Mouse (Mus musculus): ENCODE data around the gene Gse1. TPM values are rescaled to one million over a fixed set of nuclear protein-coding genes. Genes with fewer than 3 reads are reported as not detected.
A peak's percentile ranks its signal among the peaks of the same experiment; 100 is the strongest.

Gene Gse1
- polyA plus RNA-seq, 1 experiment from 2014 or later = 10.6 TPM

DNA sequence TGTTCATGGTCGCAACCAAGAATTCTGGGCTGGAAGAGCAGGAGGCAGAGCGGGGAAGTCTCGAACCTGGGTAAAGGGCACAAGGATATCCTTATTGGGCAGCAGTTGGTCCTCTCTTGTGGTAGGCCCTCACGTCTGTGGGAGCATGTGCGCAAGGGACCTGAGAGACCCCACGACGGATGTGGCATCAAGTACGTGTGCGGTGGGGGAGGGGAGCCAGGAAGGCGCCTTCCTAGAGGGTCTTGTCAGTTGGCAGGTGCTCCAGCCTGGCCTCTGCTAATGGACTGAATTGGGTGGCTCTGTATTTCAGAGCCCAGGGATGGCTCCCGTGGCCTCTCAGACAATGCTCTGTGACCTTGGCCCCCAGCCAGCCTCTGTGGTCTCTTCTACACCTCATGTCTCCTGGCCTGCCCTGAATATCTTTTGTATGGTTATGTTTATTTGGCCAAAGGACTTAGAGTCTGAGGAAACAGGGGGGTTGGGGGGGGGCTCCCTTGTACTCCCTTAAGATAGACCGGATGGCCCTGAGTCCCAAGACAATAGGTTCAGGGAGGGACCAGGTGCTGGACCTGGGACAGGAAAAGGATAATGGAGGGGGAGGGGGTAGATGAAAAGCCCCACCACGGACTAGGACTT, 245.6 kb downstream of the Gse1 start:
- Histone ChIP-seq H3K27me3 (0 out of 2 replicates have a peak, but pooled peaks cover 3% of the 10 kb centered on the region), H3K4me1 (peaks cover 51% of the 10 kb centered on the region), H3K27ac (no peak overlapping the region), H3K4me3 (no peak overlapping the region), H3K9me3 (no peaks in the 10 kb centered on the region), H3K9ac (no peak overlapping the region), H3K4me2 (replicated peaks) (no peak overlapping the region), H3K36me3 (no peaks in the 10 kb centered on the region)
- no peak for ATAC-seq (ENCODE audit: insufficient number of reproducible peaks, insufficient read depth, low FRiP score, low TSS enrichment)
- WGBS = 88% methylated on average over 13 of the region's 13 CpGs

DNA sequence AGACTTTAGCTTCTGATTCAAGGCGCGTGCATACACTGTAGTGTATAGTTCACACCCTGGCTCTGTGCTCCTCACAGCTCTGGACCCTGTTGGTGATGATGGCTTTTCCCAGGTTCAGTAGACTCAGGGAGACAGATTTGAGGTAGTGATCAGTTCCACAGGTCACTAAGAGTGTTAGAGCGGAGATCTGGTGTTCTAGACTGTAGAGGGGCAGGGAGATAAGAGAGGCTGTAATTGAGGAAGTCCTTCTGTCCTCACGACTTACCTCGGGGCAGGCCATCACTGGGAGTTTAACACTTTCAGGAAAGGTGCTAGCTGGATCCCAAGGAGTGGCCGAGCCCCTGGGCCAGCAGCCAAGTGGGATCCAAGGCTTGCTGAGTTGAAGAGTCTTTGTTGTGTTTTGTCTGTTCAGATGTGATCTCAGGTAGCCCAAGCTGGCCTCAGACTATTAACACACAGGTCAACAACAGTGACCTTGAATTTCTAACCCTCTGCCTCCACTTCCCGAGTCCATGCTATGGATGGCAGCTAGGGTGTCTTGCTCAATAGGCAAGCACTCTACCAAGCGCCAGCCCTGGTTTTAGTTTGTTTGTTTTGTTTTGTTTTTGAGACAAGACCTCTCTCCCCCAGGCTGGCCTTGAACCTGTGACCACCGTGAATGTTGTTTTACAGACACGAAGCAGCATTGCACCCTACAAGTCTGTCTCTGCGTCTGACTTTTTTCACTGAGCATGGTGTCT, 246.4 kb downstream of the Gse1 start:
- 0 out of 2 replicates have a peak, but pooled peaks cover 3% of the 10 kb centered on the region for H3K27me3 ChIP-seq
- WGBS = 72% methylated on average over 11 of the region's 11 CpGs
- H3K4me3 ChIP-seq = no peak overlapping the region
- no peaks in the 10 kb centered on the region for H3K9me3 ChIP-seq
- no peak for ATAC-seq (ENCODE audit: insufficient number of reproducible peaks, insufficient read depth, low FRiP score, low TSS enrichment)
- H3K4me1 ChIP-seq = peaks cover 51% of the 10 kb centered on the region
- H3K36me3 ChIP-seq = no peaks in the 10 kb centered on the region
- H3K9ac ChIP-seq = no peak overlapping the region
- H3K4me2 ChIP-seq (replicated peaks) = no peak overlapping the region
- no peak overlapping the region for H3K27ac ChIP-seq

- 71% methylated on average over 10 of the region's 10 CpGs for WGBS
- H3K4me1 ChIP-seq = peaks cover 51% of the 10 kb centered on the region
- H3K27me3 ChIP-seq = 0 out of 2 replicates have a peak, but pooled peaks cover 3% of the 10 kb centered on the region
- no peak overlapping the region for H3K4me3 ChIP-seq
- H3K9me3 ChIP-seq = no peaks in the 10 kb centered on the region
- no peaks in the 10 kb centered on the region for H3K36me3 ChIP-seq
- H3K27ac ChIP-seq = no peak overlapping the region
- H3K9ac ChIP-seq = no peak overlapping the region
- no peak overlapping the region for H3K4me2 ChIP-seq (replicated peaks)
- ATAC-seq (ENCODE audit: insufficient number of reproducible peaks, insufficient read depth, low FRiP score, low TSS enrichment) = no peak
These were observed 247.4 kb downstream of the Gse1 start for GRCm38 (mm10) chr8:120475462-120476201.

GRCm38 (mm10) chr8:120476711-120477575, 248.7 kb downstream of the Gse1 start:
- no peak for ATAC-seq (ENCODE audit: insufficient number of reproducible peaks, insufficient read depth, low FRiP score, low TSS enrichment)
- H3K4me2 ChIP-seq (replicated peaks) = no peak overlapping the region
- H3K27ac ChIP-seq = no peak overlapping the region; the same call in 1 of the 2 replicates

GRCm38 (mm10) chr8:120478754-120479153, 250.5 kb downstream of the Gse1 start:
- no peaks in the 10 kb centered on the region for H3K9me3 ChIP-seq
- H3K27me3 ChIP-seq = no peaks in the 10 kb centered on the region
- H3K27ac ChIP-seq = no peak overlapping the region
- H3K36me3 ChIP-seq = no peaks in the 10 kb centered on the region
- ATAC-seq (ENCODE audit: insufficient number of reproducible peaks, insufficient read depth, low FRiP score, low TSS enrichment) = no peak
- H3K4me2 ChIP-seq (replicated peaks) = no peak overlapping the region
- H3K4me1 ChIP-seq = peaks cover 30% of the 10 kb centered on the region
- H3K4me3 ChIP-seq = no peak overlapping the region
- 90% methylated on average over 11 of the region's 11 CpGs for WGBS
- no peak overlapping the region for H3K9ac ChIP-seq

More at GRCm38 (mm10) chr8:120476711-120477575, 248.7 kb downstream of the Gse1 start:
- 0 out of 2 replicates have a peak, but pooled peaks cover 3% of the 10 kb centered on the region for H3K27me3 ChIP-seq
- H3K4me3 ChIP-seq = no peak overlapping the region
- 29% methylated on average over 25 of the region's 25 CpGs for WGBS
- no peaks in the 10 kb centered on the region for H3K36me3 ChIP-seq
- H3K4me1 ChIP-seq = peaks cover 39% of the 10 kb centered on the region
- 0 out of 2 replicates have a peak overlapping the region, but pooled peaks have one; percentile 36 for H3K9ac ChIP-seq
- no peaks in the 10 kb centered on the region for H3K9me3 ChIP-seq

GRCm38 (mm10) chr8:120479691-120480090, 251.4 kb downstream of the Gse1 start:
- H3K4me2 ChIP-seq (replicated peaks) = no peak overlapping the region
- no peaks in the 10 kb centered on the region for H3K27me3 ChIP-seq
- no peak overlapping the region for H3K27ac ChIP-seq
- no peak overlapping the region for H3K9ac ChIP-seq
- ATAC-seq (ENCODE audit: insufficient number of reproducible peaks, insufficient read depth, low FRiP score, low TSS enrichment) = no peak
- H3K36me3 ChIP-seq = no peaks in the 10 kb centered on the region
- peaks cover 35% of the 10 kb centered on the region for H3K4me1 ChIP-seq
- H3K4me3 ChIP-seq = no peak overlapping the region
- 94% methylated on average over 4 of the region's 4 CpGs for WGBS
- H3K9me3 ChIP-seq = no peaks in the 10 kb centered on the region

- Histone ChIP-seq H3K27ac (no peak overlapping the region), H3K36me3 (no peaks in the 10 kb centered on the region), H3K4me3 (no peak overlapping the region), H3K4me1 (peaks cover 38% of the 10 kb centered on the region), H3K4me2 (replicated peaks) (no peak overlapping the region), H3K27me3 (0 out of 2 replicates have a peak, but pooled peaks cover 10% of the 10 kb centered on the region), H3K9ac (no peak overlapping the region), H3K9me3 (no peaks in the 10 kb centered on the region)
- WGBS = 63% methylated on average over 9 of the region's 9 CpGs
- no peak for ATAC-seq (ENCODE audit: insufficient number of reproducible peaks, insufficient read depth, low FRiP score, low TSS enrichment)
These were observed 253.9 kb downstream of the Gse1 start for GRCm38 (mm10) chr8:120482015-120482689.

DNA sequence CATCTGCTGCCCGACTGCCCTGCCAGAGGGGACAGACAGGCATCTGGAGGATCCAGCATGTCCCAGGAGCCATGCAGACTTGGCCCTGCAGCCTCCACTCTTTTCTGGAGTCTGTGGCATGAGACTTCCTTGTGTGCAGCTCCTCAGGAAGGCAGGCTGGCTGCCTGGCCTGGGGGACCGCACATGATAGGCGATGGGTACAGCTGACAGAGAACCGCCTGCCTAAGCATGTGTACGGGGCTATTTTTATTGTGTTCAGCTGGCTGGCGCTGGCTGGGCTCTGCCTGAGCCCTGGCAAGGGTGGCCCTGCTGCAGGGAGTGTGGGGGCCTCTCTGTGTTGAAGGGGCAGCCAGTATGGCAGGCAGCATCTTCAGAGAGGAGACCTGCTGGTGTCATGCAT, 256.2 kb downstream of the Gse1 start:
- Histone ChIP-seq H3K27me3 (0 out of 2 replicates have a peak, but pooled peaks cover 10% of the 10 kb centered on the region), H3K9ac (peak overlapping the region; percentile 30; the same call in 1 of the 2 replicates), H3K27ac (no peak overlapping the region)

GRCm38 (mm10) chr8:120485116-120485515, 256.9 kb downstream of the Gse1 start:
- no peak for ATAC-seq (ENCODE audit: insufficient number of reproducible peaks, insufficient read depth, low FRiP score, low TSS enrichment)
- H3K27me3 ChIP-seq = peaks cover 15% of the 10 kb centered on the region
- H3K9ac ChIP-seq = no peak overlapping the region
- no peak overlapping the region for H3K27ac ChIP-seq
- WGBS = 33% methylated on average over 6 of the region's 6 CpGs
- no peaks in the 10 kb centered on the region for H3K9me3 ChIP-seq
- H3K4me1 ChIP-seq = peaks cover 45% of the 10 kb centered on the region
- no peak overlapping the region for H3K4me3 ChIP-seq
- peak overlapping the region; percentile 3; the same call in 1 of the 2 replicates for H3K4me2 ChIP-seq (replicated peaks)
- no peaks in the 10 kb centered on the region for H3K36me3 ChIP-seq

More for the DNA sequence above, 256.2 kb downstream of the Gse1 start:
- no peak for ATAC-seq (ENCODE audit: insufficient number of reproducible peaks, insufficient read depth, low FRiP score, low TSS enrichment)
- Histone ChIP-seq H3K4me2 (replicated peaks) (no peak overlapping the region), H3K36me3 (no peaks in the 10 kb centered on the region), H3K4me3 (no peak overlapping the region), H3K4me1 (peaks cover 39% of the 10 kb centered on the region), H3K9me3 (no peaks in the 10 kb centered on the region)
- 58% methylated on average over 6 of the region's 6 CpGs for WGBS

- Histone ChIP-seq H3K4me2 (replicated peaks) (peak overlapping the region; percentile 98), H3K4me1 (peaks cover 52% of the 10 kb centered on the region), H3K4me3 (0 out of 2 replicates have a peak overlapping the region, but pooled peaks have one; percentile 70), H3K27ac (0 out of 2 replicates have a peak overlapping the region, but pooled peaks have one; percentile 91), H3K9ac (no peak overlapping the region), H3K36me3 (no peaks in the 10 kb centered on the region), H3K9me3 (no peaks in the 10 kb centered on the region), H3K27me3 (peaks cover 20% of the 10 kb centered on the region)
- 19% methylated on average over 21 of the region's 21 CpGs for WGBS
- ATAC-seq (ENCODE audit: insufficient number of reproducible peaks, insufficient read depth, low FRiP score, low TSS enrichment) = no peak
These were observed 257.6 kb downstream of the Gse1 start for GRCm38 (mm10) chr8:120485551-120486476.
